Mouse (Mus musculus) forebrain, embryonic 15.5 days (tissue): Measurements from ENCODE around the gene Ttll5. TPM values are rescaled to one million over a fixed set of nuclear protein-coding genes. Genes with fewer than 3 reads are reported as not detected.

ENCODE experiments used
- ATAC-seq: fragments of 200-750 bp; cut with Nextera tagmentation; replicated peaks from 2 replicates; pipeline ENCODE4 v1.8.0; 2017; ENCODE audit warnings: mild to moderate bottlenecking, moderate TSS enrichment, moderate library complexity
- H3K27ac ChIP-seq: fragments of 300-500 bp; sonication (generic); replicated peaks from 2 replicates; pipeline ENCODE4 v1.5.1; 2015; ENCODE audit warnings: mild to moderate bottlenecking, inconsistent platforms
- H3K27me3 ChIP-seq: fragments of 300-500 bp; sonication (generic); 2 replicates; pipeline ENCODE4 v1.6.1; 2015; ENCODE audit warnings: inconsistent platforms
- H3K36me3 ChIP-seq: fragments of 300-500 bp; sonication (generic); 2 replicates; pipeline ENCODE4 v1.6.1; 2015; ENCODE audit warnings: mild to moderate bottlenecking, inconsistent platforms
- H3K4me1 ChIP-seq: fragments of 300-500 bp; sonication (generic); 2 replicates; pipeline ENCODE4 v1.6.1; 2015; ENCODE audit warnings: inconsistent platforms
- H3K4me2 ChIP-seq: fragments of 300-500 bp; sonication (generic); replicated peaks from 2 replicates; pipeline ENCODE4 v1.6.1; 2015; ENCODE audit warnings: mild to moderate bottlenecking, inconsistent platforms
- H3K4me3 ChIP-seq: fragments of 300-500 bp; sonication (generic); 2 replicates; pipeline ENCODE4 v1.5.1; 2015; ENCODE audit warnings: mild to moderate bottlenecking, inconsistent platforms
- H3K9ac ChIP-seq: fragments of 300-500 bp; sonication (generic); replicated peaks from 2 replicates; pipeline ENCODE4 v1.6.1; 2015; ENCODE audit warnings: mild to moderate bottlenecking, inconsistent platforms
- H3K9me3 ChIP-seq: fragments of 300-500 bp; sonication (generic); 2 replicates; pipeline ENCODE4 v1.6.1; 2016; ENCODE audit warnings: inconsistent platforms
- WGBS: fragments of 180-500 bp; shearing (Covaris S2); methylation state at CpG from one replicate; pipeline ENCODE4 v1.1.7; 2015; ENCODE audit warnings: mixed read lengths; 5-methylcytosine and 5-hydroxymethylcytosine counted together
- polyA plus RNA-seq: library from polyadenylated mRNA; unstranded; fragments of >200 nt; fragmentation: Nextera tagmentation; extraction: Ambion mirVana; gene quantifications from 2 replicates; pipeline ENCODE4 v1.2.1, GENCODE M21; 2015

Gene Ttll5
- polyA plus RNA-seq, 1 experiment from 2014 or later = 15.4 TPM

DNA sequence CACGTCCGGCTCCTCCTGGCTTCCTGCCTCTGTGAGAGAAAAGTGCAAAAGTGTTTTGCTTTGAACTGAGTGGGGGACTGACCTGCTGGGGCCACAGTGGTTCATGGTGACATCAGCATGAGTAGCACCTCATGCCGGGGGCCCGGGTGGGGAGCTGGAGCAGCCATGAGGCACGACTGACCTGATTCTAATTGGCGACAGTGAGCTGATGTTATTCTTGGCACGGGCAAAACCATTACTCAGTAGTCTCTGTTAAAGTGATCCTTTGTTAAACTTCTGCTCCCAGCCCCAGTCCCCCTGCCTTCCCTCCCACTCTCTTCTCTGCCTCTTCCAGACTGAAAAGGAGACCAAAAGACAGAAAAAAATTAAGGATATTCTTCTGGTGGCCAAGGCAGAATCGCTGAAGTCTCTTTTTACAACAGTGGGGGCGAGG lies 176.2 kb downstream of the Ttll5 start:
- Histone ChIP-seq H3K36me3 (no peaks in the 10 kb centered on the region), H3K4me3 (no peak overlapping the region), H3K4me1 (peaks cover 15% of the 10 kb centered on the region), H3K9ac (no peak overlapping the region), H3K27me3 (no peaks in the 10 kb centered on the region), H3K9me3 (no peaks in the 10 kb centered on the region), H3K4me2 (no peak overlapping the region), H3K27ac (peak overlapping the region; percentile 58)
- ATAC-seq = peak; percentile 72
- WGBS = 12% methylated on average over 9 of the region's 9 CpGs

DNA sequence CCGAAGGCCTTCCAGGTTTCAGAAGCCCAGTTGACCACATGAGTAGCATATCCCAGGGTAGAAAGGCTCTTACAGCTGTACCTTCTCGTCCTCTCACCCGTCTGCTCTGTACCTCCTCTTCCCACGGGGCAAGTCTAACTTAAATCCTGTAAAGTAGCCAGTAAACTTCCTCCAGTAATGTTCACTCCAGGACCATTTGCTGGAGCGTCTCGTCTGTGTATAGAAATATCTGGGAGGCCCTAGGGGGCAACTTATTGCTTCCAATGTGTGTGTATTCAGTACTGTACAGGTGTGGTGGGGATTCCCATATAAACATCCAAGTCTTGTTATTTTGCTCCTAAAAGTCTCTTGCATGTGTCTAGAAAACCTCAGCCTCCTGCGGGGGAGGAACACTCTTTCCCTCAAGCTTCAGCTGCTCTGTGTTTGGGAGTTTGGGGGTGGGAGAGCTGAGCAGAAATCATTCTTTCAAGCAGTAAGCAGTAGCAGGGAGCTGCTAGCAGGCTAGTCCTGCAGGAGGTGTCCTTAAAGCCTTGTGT lies 176.7 kb downstream of the Ttll5 start:
- no peak for ATAC-seq
- no peaks in the 10 kb centered on the region for H3K36me3 ChIP-seq
- no peaks in the 10 kb centered on the region for H3K27me3 ChIP-seq
- H3K9ac ChIP-seq = no peak overlapping the region
- H3K4me3 ChIP-seq = no peak overlapping the region
- H3K9me3 ChIP-seq = no peaks in the 10 kb centered on the region
- peak overlapping the region; percentile 58 for H3K27ac ChIP-seq
- peaks cover 15% of the 10 kb centered on the region for H3K4me1 ChIP-seq
- no peak overlapping the region for H3K4me2 ChIP-seq
- 35% methylated on average over 7 of the region's 7 CpGs for WGBS

DNA sequence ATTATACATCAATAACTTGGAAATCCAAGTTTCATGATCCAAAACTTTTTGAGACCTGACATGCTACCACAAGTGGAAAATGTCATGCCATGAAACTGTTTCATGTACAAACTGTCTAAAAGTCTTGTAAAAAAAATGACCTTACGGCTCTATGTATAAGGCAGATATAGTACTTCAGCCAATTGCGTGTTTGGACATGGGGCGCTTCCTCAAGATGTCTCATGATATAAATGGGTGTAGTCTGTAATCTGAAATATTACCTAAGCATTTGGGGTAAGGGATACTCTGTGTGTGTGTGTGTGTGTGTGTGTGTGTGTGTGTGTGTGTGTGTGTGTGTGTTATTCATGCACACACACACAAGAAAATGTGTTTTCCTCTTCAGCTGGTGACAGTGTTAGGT lies 180.2 kb downstream of the Ttll5 start:
- Histone ChIP-seq H3K4me2 (no peak overlapping the region), H3K36me3 (no peaks in the 10 kb centered on the region), H3K4me1 (peaks cover 26% of the 10 kb centered on the region), H3K27ac (no peak overlapping the region), H3K4me3 (no peak overlapping the region), H3K27me3 (no peaks in the 10 kb centered on the region), H3K9me3 (no peaks in the 10 kb centered on the region), H3K9ac (no peak overlapping the region)
- 97% methylated on average over 3 of the region's 3 CpGs for WGBS
- no peak for ATAC-seq

DNA sequence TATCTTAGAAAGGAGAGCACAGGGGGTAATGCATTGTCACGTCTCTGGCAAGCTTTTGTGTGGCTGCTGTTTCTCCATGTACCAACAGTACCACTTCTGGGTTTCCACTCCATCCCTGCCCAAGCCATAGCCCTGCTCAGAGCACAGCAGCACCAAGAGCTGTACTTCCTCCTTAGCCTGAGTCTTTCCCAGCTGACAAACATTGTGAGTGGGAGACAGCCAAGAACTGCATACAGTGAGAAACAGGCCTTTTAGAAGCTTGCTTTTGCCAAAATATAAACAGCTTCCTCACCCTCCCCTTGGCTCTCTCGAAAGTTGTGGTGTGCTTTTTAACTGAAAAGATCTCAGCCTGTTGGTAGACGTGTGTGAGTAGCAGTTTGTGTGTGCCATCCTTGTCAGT lies 182.9 kb downstream of the Ttll5 start:
- no peaks in the 10 kb centered on the region for H3K36me3 ChIP-seq
- ATAC-seq = no peak
- no peaks in the 10 kb centered on the region for H3K27me3 ChIP-seq
- H3K9me3 ChIP-seq = no peaks in the 10 kb centered on the region
- H3K4me1 ChIP-seq = peaks cover 11% of the 10 kb centered on the region
- no peak overlapping the region for H3K9ac ChIP-seq
- no peak overlapping the region for H3K27ac ChIP-seq
- no peak overlapping the region for H3K4me2 ChIP-seq
- no peak overlapping the region for H3K4me3 ChIP-seq
- WGBS = 57% methylated on average over 3 of the region's 3 CpGs

DNA sequence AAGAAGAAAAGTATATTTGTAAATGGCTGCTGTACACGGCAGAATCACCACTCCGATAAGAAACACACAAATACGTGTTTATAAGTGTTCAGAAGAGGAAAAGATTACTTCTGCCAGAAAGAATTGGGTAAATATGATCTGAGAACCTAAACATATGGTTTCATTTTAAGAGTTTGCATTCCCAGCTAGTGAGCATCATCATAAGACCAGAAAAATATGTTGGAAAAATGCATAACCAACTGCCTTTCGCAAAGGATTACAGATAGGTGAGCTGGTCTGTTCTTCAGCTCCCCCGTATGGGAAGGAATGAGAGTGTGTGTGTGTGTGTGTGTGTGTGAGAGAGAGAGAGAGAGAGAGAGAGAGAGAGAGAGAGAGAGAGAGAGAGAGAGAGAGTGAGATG lies 186.2 kb downstream of the Ttll5 start:
- 80% methylated on average over 5 of the region's 5 CpGs for WGBS
- H3K4me3 ChIP-seq = no peak overlapping the region
- H3K9ac ChIP-seq = no peak overlapping the region
- peaks cover 11% of the 10 kb centered on the region for H3K4me1 ChIP-seq
- no peak for ATAC-seq
- no peak overlapping the region for H3K27ac ChIP-seq
- H3K9me3 ChIP-seq = no peaks in the 10 kb centered on the region
- no peak overlapping the region for H3K4me2 ChIP-seq
- H3K36me3 ChIP-seq = no peaks in the 10 kb centered on the region
- H3K27me3 ChIP-seq = no peaks in the 10 kb centered on the region

DNA sequence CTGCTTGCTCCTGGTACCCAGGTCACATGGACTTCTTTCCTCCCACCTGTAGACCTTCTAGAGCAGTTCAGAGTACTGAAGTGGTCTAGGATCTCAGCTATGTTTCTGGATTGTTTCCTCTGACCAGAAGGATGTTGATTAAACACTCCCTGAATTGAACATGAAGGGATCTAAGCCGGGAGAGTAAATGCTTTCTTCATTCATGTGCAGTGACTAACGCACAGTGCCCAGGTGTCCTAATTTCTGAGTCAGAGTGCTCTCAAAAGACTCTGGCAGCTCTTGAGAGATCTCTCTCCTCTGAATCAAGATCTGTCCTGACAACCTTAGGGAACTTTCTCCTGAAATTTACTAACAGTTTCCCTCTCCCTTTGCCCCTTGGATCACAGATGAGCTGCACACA lies 187.7 kb downstream of the Ttll5 start:
- Histone ChIP-seq H3K36me3 (no peaks in the 10 kb centered on the region), H3K9me3 (no peaks in the 10 kb centered on the region), H3K27me3 (no peaks in the 10 kb centered on the region), H3K4me2 (no peak overlapping the region), H3K4me3 (no peak overlapping the region), H3K9ac (no peak overlapping the region), H3K4me1 (peaks cover 11% of the 10 kb centered on the region), H3K27ac (no peak overlapping the region)
- WGBS = 81% methylated on average over 2 of the region's 2 CpGs
- ATAC-seq = no peak

DNA sequence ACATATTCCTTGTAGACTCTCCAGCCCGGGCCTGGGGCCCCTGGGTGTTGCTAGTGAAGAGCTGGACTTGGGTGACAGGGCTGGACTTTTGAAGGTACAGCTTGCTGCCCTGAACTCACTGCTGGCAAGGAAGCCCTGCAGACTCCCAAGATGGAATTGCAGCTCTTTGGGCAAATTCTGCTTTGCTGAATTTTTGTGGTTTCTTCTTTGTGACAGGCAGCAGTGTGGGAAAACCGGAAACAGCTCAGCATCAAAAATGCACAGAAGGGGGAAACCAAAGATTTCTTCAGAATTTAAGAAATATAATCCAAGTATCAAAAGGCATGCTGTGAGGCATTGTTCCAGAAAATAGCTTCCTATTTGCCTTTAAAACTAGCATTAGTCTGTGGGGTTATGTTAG lies 189.7 kb downstream of the Ttll5 start:
- H3K4me1 ChIP-seq = no peaks in the 10 kb centered on the region
- no peak for ATAC-seq
- 79% methylated on average over 2 of the region's 2 CpGs for WGBS

DNA sequence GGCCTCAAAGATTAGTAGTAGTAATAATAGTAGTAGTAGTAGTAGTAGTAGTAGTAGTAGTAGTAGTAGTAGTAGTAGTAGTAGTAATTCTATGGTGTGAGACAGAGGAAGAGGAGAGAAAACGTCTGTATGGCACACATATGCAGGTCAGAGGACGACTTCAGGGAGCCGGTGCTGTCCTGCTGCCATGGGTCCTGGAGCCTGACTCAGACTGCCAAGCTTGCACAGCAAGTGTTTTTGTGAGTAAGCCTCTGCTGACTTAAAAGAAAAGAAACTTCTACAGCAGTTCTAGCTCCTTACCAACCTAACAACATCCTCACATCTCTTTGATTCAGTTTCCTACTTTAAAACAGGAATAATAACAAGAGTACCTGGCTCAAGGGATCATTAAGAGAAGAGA lies 190.2 kb downstream of the Ttll5 start:
- no peaks in the 10 kb centered on the region for H3K9me3 ChIP-seq
- 89% methylated on average over 3 of the region's 3 CpGs for whole genome bisulfite sequencing
- no peaks in the 10 kb centered on the region for H3K27me3 ChIP-seq
- no peaks in the 10 kb centered on the region for H3K36me3 ChIP-seq
- H3K4me1 ChIP-seq = no peaks in the 10 kb centered on the region
- H3K4me3 ChIP-seq = no peak overlapping the region
- no peak for ATAC-seq
- H3K4me2 ChIP-seq = no peak overlapping the region
- H3K9ac ChIP-seq = no peak overlapping the region
- H3K27ac ChIP-seq = no peak overlapping the region

More for the DNA sequence above, 189.7 kb downstream of the Ttll5 start:
- no peak overlapping the region for H3K9ac ChIP-seq
- no peaks in the 10 kb centered on the region for H3K27me3 ChIP-seq
- H3K4me2 ChIP-seq = no peak overlapping the region
- H3K36me3 ChIP-seq = no peaks in the 10 kb centered on the region
- no peak overlapping the region for H3K27ac ChIP-seq
- H3K9me3 ChIP-seq = no peaks in the 10 kb centered on the region
- no peak overlapping the region for H3K4me3 ChIP-seq

DNA sequence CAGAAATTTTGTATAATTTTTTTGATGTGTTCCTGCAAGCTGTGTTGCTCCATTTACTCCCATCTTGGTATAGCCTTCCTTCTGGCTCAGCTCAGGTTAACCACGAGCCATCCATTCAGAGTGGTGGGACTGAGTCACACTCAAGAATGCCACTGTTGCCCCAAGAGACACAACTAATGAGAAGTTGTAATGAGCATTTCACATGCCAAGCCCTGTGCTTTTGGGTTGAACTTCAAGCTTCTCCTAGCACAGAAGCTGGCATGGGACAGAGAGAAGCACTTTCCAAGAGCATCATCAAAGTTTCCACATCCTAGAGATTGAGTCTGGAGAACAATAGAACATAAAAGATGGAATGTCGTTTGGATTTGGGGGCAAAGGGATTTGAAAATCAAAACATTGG lies 190.7 kb downstream of the Ttll5 start:
- 69% methylated on average over 2 of the region's 2 CpGs for WGBS
- no peaks in the 10 kb centered on the region for H3K36me3 ChIP-seq
- no peaks in the 10 kb centered on the region for H3K9me3 ChIP-seq
- no peak overlapping the region for H3K4me3 ChIP-seq
- H3K27ac ChIP-seq = no peak overlapping the region
- no peak overlapping the region for H3K9ac ChIP-seq
- no peaks in the 10 kb centered on the region for H3K4me1 ChIP-seq
- H3K4me2 ChIP-seq = no peak overlapping the region
- no peak for ATAC-seq
- H3K27me3 ChIP-seq = no peaks in the 10 kb centered on the region

DNA sequence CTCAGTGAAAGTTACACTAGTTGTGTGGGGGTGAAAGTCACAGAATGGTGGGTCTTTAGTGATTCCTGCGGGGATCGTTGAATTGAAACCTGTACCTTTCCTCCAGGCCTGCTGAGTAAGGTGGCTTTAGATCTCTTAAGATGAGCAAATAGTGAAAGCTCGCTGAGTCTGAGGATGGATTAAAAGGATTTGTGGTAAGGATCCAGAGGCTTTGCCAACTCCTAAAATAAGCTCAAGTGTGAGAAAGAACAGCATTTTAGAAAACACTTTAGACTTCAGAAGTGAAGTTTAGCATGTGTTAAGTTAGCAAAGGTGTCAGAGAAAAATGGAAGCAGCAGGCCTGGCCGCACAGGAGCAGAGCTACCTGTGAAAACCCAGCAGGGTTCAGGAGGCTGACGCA lies 192.9 kb downstream of the Ttll5 start:
- WGBS = 66% methylated on average over 5 of the region's 5 CpGs
- Histone ChIP-seq H3K9me3 (no peaks in the 10 kb centered on the region), H3K4me1 (no peaks in the 10 kb centered on the region), H3K27me3 (no peaks in the 10 kb centered on the region), H3K36me3 (no peaks in the 10 kb centered on the region), H3K27ac (no peak overlapping the region), H3K4me2 (no peak overlapping the region), H3K9ac (no peak overlapping the region), H3K4me3 (no peak overlapping the region)
- no peak for ATAC-seq

DNA sequence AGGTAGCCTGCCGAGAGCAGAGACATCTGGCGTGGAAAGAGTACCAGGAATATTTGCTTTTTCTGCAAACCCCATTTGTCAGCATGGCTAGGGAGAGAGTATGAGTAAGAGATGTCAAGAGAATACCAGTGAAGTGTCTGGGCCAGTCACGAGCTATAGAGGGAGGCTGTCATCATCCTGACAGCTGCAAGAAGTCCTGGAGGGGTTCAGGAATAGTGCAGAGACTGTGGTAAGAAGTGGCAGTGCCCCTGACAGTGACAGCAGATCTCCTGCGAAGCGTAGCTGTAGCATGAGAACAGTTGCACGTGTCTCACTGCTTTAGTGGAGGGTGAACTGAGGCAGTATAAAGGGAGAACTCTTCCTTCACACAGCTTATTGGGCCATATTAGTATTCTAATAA lies 197.1 kb downstream of the Ttll5 start:
- Histone ChIP-seq H3K9me3 (no peaks in the 10 kb centered on the region), H3K36me3 (no peaks in the 10 kb centered on the region), H3K9ac (no peak overlapping the region), H3K4me3 (no peak overlapping the region), H3K4me1 (no peaks in the 10 kb centered on the region), H3K4me2 (no peak overlapping the region), H3K27me3 (no peaks in the 10 kb centered on the region), H3K27ac (no peak overlapping the region)
- 83% methylated on average over 6 of the region's 6 CpGs for WGBS
- no peak for ATAC-seq

DNA sequence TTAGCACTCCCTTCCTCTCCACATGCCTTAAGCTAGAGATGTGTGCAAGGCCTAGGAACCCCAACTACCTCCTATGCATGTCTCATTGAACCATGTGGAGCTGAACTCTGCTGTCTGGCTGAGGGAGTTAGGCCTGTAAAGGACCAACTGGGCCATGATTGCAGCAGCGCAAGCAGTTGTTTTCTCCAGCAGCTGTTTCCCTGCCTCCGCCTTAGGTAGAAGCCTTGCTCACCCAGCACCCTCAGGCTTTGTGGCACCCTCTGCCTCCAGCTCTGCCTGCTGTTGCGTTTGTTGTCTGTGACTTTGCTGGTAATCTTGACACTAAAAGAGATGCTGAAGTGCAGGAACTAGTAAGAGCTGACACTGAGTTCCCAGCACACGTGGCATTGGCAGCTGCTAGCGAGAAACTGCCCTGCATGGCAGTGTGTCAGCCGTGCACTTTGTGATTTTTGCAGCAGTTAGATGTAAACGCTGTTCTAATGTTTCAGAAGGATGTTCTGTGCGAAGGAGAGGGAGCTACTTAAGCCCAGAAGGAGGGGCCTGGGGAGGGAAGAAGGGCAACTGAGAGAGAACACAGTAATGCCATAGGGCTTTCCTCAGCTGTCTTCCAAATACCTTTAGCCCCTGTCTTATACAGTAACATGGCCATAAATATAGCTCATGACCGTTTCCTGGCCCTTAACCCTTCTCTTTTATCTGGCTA lies 198.0 kb downstream of the Ttll5 start:
- Histone ChIP-seq H3K9ac (no peak overlapping the region), H3K27me3 (no peaks in the 10 kb centered on the region), H3K4me1 (0 out of 2 replicates have a peak, but pooled peaks cover 3% of the 10 kb centered on the region), H3K36me3 (no peaks in the 10 kb centered on the region), H3K4me3 (no peak overlapping the region), H3K4me2 (no peak overlapping the region), H3K27ac (no peak overlapping the region), H3K9me3 (no peaks in the 10 kb centered on the region)
- WGBS = 83% methylated on average over 9 of the region's 9 CpGs
- ATAC-seq = no peak
